29 mouse cellular contexts compared by ENCODE assay signal in the genomic region with DNA sequence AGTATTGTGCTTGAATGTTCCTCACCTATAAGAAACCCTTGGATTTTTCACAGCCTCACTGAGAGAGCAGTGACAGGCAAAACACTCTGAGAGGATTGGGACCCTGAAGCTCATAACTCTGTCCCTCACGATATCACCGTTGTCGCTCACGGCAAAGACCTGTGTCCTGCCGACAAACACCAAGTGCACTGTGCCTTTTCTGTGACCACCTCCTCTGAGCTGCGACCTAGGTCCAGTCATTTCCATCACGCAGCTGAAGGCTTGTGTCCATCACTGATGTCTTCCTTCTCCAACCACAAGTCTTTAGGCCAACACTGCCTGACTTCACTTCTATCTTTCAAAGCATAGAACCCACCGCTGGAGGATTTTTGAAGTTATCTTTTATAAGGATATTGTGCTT.
"Had no signal": no experiment of that assay in that cellular context is flagged by ENCODE, and none has a peak within 500 bp of the region (broad histone marks: within the 10 kb centered on the region; RNA-seq: fewer than 3 reads in every experiment).

No protein-coding gene starts in this region.

- H3K9me3 ChIP-seq: limb, embryonic 10.5 days; limb, embryonic 12.5 days; limb, embryonic 13.5 days; limb, embryonic 15.5 days; liver, embryonic 12.5 days; liver, embryonic 13.5 days; liver, embryonic 15.5 days; lung, embryonic 15.5 days; midbrain, embryonic 10.5 days; midbrain, embryonic 12.5 days; midbrain, embryonic 13.5 days; midbrain, embryonic 15.5 days had no signal

- DNase-seq: left cerebral cortex, postnatal 4 days; liver; liver, embryonic 13.5 days; liver, postnatal 0 days; lung, adult 18-20 months; lung, adult 2 months; lung, embryonic 14.5 days; lung, postnatal 10 days; lung, postnatal 14 days; lung, postnatal 36 days; lung, postnatal 4 days; midbrain, embryonic 14.5 days had no signal

- H3K27ac ChIP-seq: left cerebral cortex, adult 2 months; limb, embryonic 10.5 days; limb, embryonic 12.5 days; limb, embryonic 13.5 days; limb, embryonic 15.5 days; liver, embryonic 12.5 days; liver, embryonic 13.5 days; liver, embryonic 14.5 days; liver, embryonic 15.5 days; lung, embryonic 15.5 days; macrophage; midbrain, embryonic 10.5 days; midbrain, embryonic 12.5 days; midbrain, embryonic 13.5 days; midbrain, embryonic 15.5 days had no signal

- H3K27me3 ChIP-seq: liver, embryonic 12.5 days; liver, embryonic 13.5 days; liver, embryonic 15.5 days; lung, embryonic 15.5 days; midbrain, embryonic 12.5 days; midbrain, embryonic 13.5 days; midbrain, embryonic 15.5 days had no signal

- ATAC-seq: liver, embryonic 12.5 days; liver, postnatal 0 days; lung, postnatal 0 days; midbrain, embryonic 13.5 days; midbrain, embryonic 15.5 days; midbrain, embryonic 16.5 days had no signal

- H3K4me1 ChIP-seq: liver, embryonic 12.5 days; liver, embryonic 13.5 days; liver, embryonic 15.5 days; lung, embryonic 15.5 days; midbrain, embryonic 10.5 days had no signal

- H3K9ac ChIP-seq: limb, embryonic 12.5 days; limb, embryonic 13.5 days; limb, embryonic 15.5 days; liver, embryonic 12.5 days; liver, embryonic 13.5 days; liver, embryonic 14.5 days; liver, embryonic 15.5 days; liver, postnatal 0 days; lung, embryonic 14.5 days; lung, embryonic 15.5 days; midbrain, embryonic 12.5 days; midbrain, embryonic 13.5 days; midbrain, embryonic 15.5 days had no signal

- H3K36me3 ChIP-seq: limb, embryonic 10.5 days; limb, embryonic 12.5 days; limb, embryonic 13.5 days; limb, embryonic 15.5 days; liver, embryonic 12.5 days; liver, embryonic 13.5 days; liver, embryonic 15.5 days; lung, embryonic 15.5 days; midbrain, embryonic 10.5 days; midbrain, embryonic 12.5 days; midbrain, embryonic 13.5 days; midbrain, embryonic 15.5 days had no signal

- H3K4me3 ChIP-seq: left cerebral cortex, adult 2 months; limb, embryonic 10.5 days; limb, embryonic 12.5 days; limb, embryonic 13.5 days; limb, embryonic 15.5 days; liver, embryonic 12.5 days; liver, embryonic 13.5 days; liver, embryonic 15.5 days; lung, embryonic 15.5 days; midbrain, embryonic 10.5 days; midbrain, embryonic 12.5 days; midbrain, embryonic 13.5 days; midbrain, embryonic 15.5 days; myocyte had no signal
